Mouse (Mus musculus) hindbrain, embryonic 16.5 days (tissue): Measurements from ENCODE around the gene Cchcr1. TPM values are rescaled to one million over a fixed set of nuclear protein-coding genes. Genes with fewer than 3 reads are reported as not detected.

ENCODE experiments used
- ATAC-seq: fragments of 200-750 bp; cut with Nextera tagmentation; 2 replicates; pipeline ENCODE4 v1.8.0; 2017; ENCODE audit warnings: moderate TSS enrichment, moderate library complexity
- H3K27ac ChIP-seq: fragments of 300-500 bp; sonication (generic); 2 replicates; pipeline ENCODE4 v1.5.1; 2014; ENCODE audit warnings: low read depth, mild to moderate bottlenecking, control low read depth, low read length, moderate library complexity
- H3K27me3 ChIP-seq: fragments of 300-500 bp; sonication (generic); replicated peaks from 2 replicates; pipeline ENCODE4 v1.6.1; 2014; ENCODE audit warnings: low read length; ENCODE audit not compliant: control insufficient read depth, insufficient read depth
- H3K36me3 ChIP-seq: fragments of 300-500 bp; sonication (generic); 2 replicates; pipeline ENCODE4 v1.6.1; 2014; ENCODE audit warnings: mild to moderate bottlenecking, low read length, moderate library complexity, mixed read lengths; ENCODE audit not compliant: control insufficient read depth, insufficient read depth
- H3K4me1 ChIP-seq: fragments of 300-500 bp; sonication (generic); 2 replicates; pipeline ENCODE4 v1.6.1; 2014; ENCODE audit warnings: low read depth, low read length; ENCODE audit not compliant: control insufficient read depth, insufficient read depth
- H3K4me2 ChIP-seq: fragments of 300-500 bp; sonication (generic); 2 replicates; pipeline ENCODE4 v1.6.1; 2014; ENCODE audit warnings: mild to moderate bottlenecking, low read length, control low read depth, moderate library complexity
- H3K4me3 ChIP-seq: fragments of 300-500 bp; sonication (generic); 2 replicates; pipeline ENCODE4 v1.5.1; 2014; ENCODE audit warnings: mild to moderate bottlenecking, low read length, control low read depth, moderate library complexity
- H3K9ac ChIP-seq: fragments of 300-500 bp; sonication (generic); 2 replicates; pipeline ENCODE4 v1.6.1; 2014; ENCODE audit warnings: low read depth, mild to moderate bottlenecking, control low read depth, low read length, moderate library complexity
- H3K9me3 ChIP-seq: fragments of 300-500 bp; sonication (generic); 2 replicates; pipeline ENCODE4 v1.6.1; 2014; ENCODE audit warnings: mild to moderate bottlenecking, low read length, moderate library complexity; ENCODE audit not compliant: control insufficient read depth
- WGBS: fragments of 180-500 bp; shearing (Covaris S2); extraction: QIAGEN DNeasy Blood & Tissue Kit; methylation state at CpG from one replicate; pipeline ENCODE4 v1.1.7; 2014; 5-methylcytosine and 5-hydroxymethylcytosine counted together
- polyA plus RNA-seq: library from polyadenylated mRNA; unstranded; fragments of >200 nt; fragmentation: Nextera tagmentation; extraction: Ambion mirVana; gene quantifications from 2 replicates; pipeline ENCODE4 v1.2.1, GENCODE M21; 2015

The Cchcr1 gene
- polyA plus RNA-seq, 1 experiment from 2014 or later: 6.3 TPM

- Histone ChIP-seq H3K4me1 (peaks cover 16% of the 10 kb centered on the region), H3K4me2 (no peak overlapping the region), H3K36me3 (no peaks in the 10 kb centered on the region), H3K9ac (no peak overlapping the region), H3K27ac (no peak overlapping the region), H3K9me3 (no peaks in the 10 kb centered on the region), H3K27me3 (peaks cover 3% of the 10 kb centered on the region), H3K4me3 (no peak overlapping the region)
- no peak for ATAC-seq
- 94% methylated on average over 7 of the region's 7 CpGs for WGBS
Observed at GRCm38 (mm10) chr17:35512916-35513626, 3.8 kb upstream of the Cchcr1 start.

- 15% methylated on average over 2 of the region's 2 CpGs for WGBS
- no peak overlapping the region for H3K4me3 ChIP-seq
- no peaks in the 10 kb centered on the region for H3K36me3 ChIP-seq
- H3K4me2 ChIP-seq: no peak overlapping the region
- H3K27me3 ChIP-seq: peaks cover 3% of the 10 kb centered on the region; the same call in 1 of the 2 replicates
- no peaks in the 10 kb centered on the region for H3K9me3 ChIP-seq
- no peak for ATAC-seq
- peaks cover 16% of the 10 kb centered on the region for H3K4me1 ChIP-seq
- no peak overlapping the region for H3K27ac ChIP-seq
- H3K9ac ChIP-seq: no peak overlapping the region
Observed at GRCm38 (mm10) chr17:35513886-35514285, 3.0 kb upstream of the Cchcr1 start.

GRCm38 (mm10) chr17:35514756-35515155 is 2.1 kb upstream of the Cchcr1 start:
- H3K9me3 ChIP-seq: no peaks in the 10 kb centered on the region
- no peak for ATAC-seq
- no peaks in the 10 kb centered on the region for H3K36me3 ChIP-seq
- H3K4me3 ChIP-seq: no peak overlapping the region
- peak overlapping the region; percentile 26 for H3K4me2 ChIP-seq
- H3K27ac ChIP-seq: no peak overlapping the region
- peaks cover 3% of the 10 kb centered on the region; the same call in 1 of the 2 replicates for H3K27me3 ChIP-seq
- no peak overlapping the region for H3K9ac ChIP-seq
- 38% methylated on average over 6 of the region's 6 CpGs for WGBS
- H3K4me1 ChIP-seq: peaks cover 16% of the 10 kb centered on the region

- 6% methylated on average over 25 of the region's 25 CpGs for WGBS
- Histone ChIP-seq H3K9ac (peak overlapping the region; percentile 59), H3K4me2 (peak overlapping the region; percentile 88), H3K9me3 (no peaks in the 10 kb centered on the region), H3K27me3 (peaks cover 3% of the 10 kb centered on the region; the same call in 1 of the 2 replicates), H3K27ac (no peak overlapping the region), H3K4me1 (peaks cover 16% of the 10 kb centered on the region), H3K36me3 (no peaks in the 10 kb centered on the region), H3K4me3 (peak overlapping the region; percentile 67)
- ATAC-seq: peak; percentile 43
Observed at GRCm38 (mm10) chr17:35515911-35516640, 824 bp upstream of the Cchcr1 start.

GRCm38 (mm10) chr17:35517526-35517925 is 626 bp downstream of the Cchcr1 start:
- 10% methylated on average over 12 of the region's 12 CpGs for WGBS
- Histone ChIP-seq H3K27ac (no peak overlapping the region), H3K4me3 (peak overlapping the region; percentile 67), H3K27me3 (peaks cover 3% of the 10 kb centered on the region; the same call in 1 of the 2 replicates), H3K4me2 (peak overlapping the region; percentile 88), H3K4me1 (peaks cover 16% of the 10 kb centered on the region), H3K9ac (peak overlapping the region; percentile 53), H3K9me3 (no peaks in the 10 kb centered on the region), H3K36me3 (no peaks in the 10 kb centered on the region)
- no peak for ATAC-seq

- WGBS: 85% methylated on average over 9 of the region's 9 CpGs
- no peak for ATAC-seq
- Histone ChIP-seq H3K27me3 (no peaks in the 10 kb centered on the region), H3K4me3 (no peak overlapping the region), H3K9ac (no peak overlapping the region), H3K4me2 (no peak overlapping the region), H3K36me3 (no peaks in the 10 kb centered on the region), H3K27ac (no peak overlapping the region), H3K4me1 (no peaks in the 10 kb centered on the region), H3K9me3 (no peaks in the 10 kb centered on the region)
Observed at GRCm38 (mm10) chr17:35524354-35524753, 7.5 kb downstream of the Cchcr1 start.

GRCm38 (mm10) chr17:35526644-35527043 is 9.7 kb downstream of the Cchcr1 start:
- Histone ChIP-seq H3K4me2 (no peak overlapping the region), H3K4me3 (no peak overlapping the region), H3K36me3 (no peaks in the 10 kb centered on the region), H3K9me3 (no peaks in the 10 kb centered on the region), H3K4me1 (no peaks in the 10 kb centered on the region; the same call in 1 of the 2 replicates), H3K27ac (no peak overlapping the region), H3K9ac (no peak overlapping the region), H3K27me3 (no peaks in the 10 kb centered on the region)
- ATAC-seq: no peak
- 87% methylated on average over 8 of the region's 8 CpGs for WGBS

- Histone ChIP-seq H3K36me3 (no peaks in the 10 kb centered on the region), H3K4me3 (no peak overlapping the region)
- 13% methylated on average over 3 of the region's 3 CpGs for WGBS
Observed at GRCm38 (mm10) chr17:35532360-35532759, 15.5 kb downstream of the Cchcr1 start.

GRCm38 (mm10) chr17:35532901-35533300 is 16.0 kb downstream of the Cchcr1 start, which contains the start of gene Psors1c2:
Gene Psors1c2 (plus strand): TSS chr17:35533201.
- no peak within 1 kb of the TSS for H3K4me3 ChIP-seq
- H3K9ac ChIP-seq: no peak within 1 kb of the TSS
- H3K4me2 ChIP-seq: no peak within 1 kb of the TSS
- no peak within 1 kb of the TSS for H3K27ac ChIP-seq
- no peaks in the 10 kb centered on the region for H3K27me3 ChIP-seq
- no peak for ATAC-seq
- H3K36me3 ChIP-seq: no peaks in the 10 kb centered on the region
- WGBS: 49% methylated on average over 7 of the region's 7 CpGs
- no peaks in the 10 kb centered on the region for H3K9me3 ChIP-seq
- no peaks in the 10 kb centered on the region; the same call in 1 of the 2 replicates for H3K4me1 ChIP-seq

More at GRCm38 (mm10) chr17:35532360-35532759, 15.5 kb downstream of the Cchcr1 start:
- Histone ChIP-seq H3K4me2 (no peak overlapping the region), H3K9ac (no peak overlapping the region), H3K9me3 (no peaks in the 10 kb centered on the region), H3K27ac (no peak overlapping the region), H3K27me3 (no peaks in the 10 kb centered on the region), H3K4me1 (no peaks in the 10 kb centered on the region; the same call in 1 of the 2 replicates)
- no peak for ATAC-seq
